Mouse (Mus musculus): ENCODE results near the gene Sox5.

The Sox5 gene

DNA sequence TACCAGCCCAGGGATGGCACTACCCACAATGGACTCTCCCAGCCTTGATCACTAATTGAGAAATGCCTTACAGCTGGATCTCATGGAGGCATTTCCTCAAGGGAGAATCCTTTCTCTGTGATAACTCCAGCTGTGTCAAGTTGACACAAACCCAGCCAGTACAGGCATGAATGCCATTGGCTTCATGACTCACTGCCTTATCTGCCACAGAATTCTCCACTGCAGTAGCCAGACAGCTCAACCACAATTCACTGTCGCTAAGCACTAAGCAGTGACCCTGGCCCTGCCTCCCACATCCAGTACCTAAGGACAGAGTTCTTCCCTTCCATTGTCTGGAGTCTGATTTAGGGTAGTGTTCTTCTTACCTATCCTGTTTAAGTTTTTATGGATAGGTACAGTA lies 65.4 kb downstream of the Sox5 start:
- DNase-seq (ENCODE audit: low spot score) = no peak

DNA sequence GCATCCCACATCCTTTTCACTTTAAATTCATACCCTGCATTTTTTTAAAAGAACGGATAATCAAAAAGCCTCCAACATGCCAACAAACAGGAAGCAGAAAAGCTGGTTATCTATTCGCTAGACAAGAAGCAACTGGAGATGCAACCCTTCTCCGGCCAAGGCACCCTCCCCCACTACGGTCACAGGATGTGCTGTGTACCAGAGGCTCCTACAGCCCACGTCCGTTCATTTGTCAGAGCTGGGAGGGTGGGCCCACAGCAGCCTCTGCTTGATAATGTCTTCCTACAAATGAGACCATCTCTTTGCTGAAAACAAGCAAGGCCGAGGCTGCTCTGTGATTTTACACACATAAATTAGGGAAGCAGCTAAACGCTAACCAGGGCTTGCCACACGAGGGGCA lies 69.9 kb downstream of the Sox5 start:
- no peak for DNase-seq (ENCODE audit: low spot score)

DNA sequence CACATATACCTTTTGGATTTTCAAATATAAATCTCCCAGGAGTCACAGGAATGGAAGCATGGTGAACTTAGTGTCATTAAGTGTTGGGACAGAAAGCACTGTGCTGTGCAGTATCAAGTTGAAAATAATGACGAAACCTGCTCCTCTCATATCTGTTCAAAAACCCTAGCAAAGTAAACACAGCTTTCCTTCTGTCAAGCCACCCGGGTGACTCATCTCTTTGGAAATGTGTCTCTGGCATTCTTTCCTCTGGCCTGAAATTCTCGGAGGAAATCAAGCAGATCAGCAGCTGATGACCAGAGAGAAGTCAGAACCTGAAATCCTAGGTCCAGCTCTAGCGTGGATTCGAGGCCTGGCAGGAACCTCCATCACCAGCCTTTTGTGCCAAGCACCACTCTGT lies 71.0 kb downstream of the Sox5 start:
- peak; percentile 11 for DNase-seq (ENCODE audit: low spot score)

DNA sequence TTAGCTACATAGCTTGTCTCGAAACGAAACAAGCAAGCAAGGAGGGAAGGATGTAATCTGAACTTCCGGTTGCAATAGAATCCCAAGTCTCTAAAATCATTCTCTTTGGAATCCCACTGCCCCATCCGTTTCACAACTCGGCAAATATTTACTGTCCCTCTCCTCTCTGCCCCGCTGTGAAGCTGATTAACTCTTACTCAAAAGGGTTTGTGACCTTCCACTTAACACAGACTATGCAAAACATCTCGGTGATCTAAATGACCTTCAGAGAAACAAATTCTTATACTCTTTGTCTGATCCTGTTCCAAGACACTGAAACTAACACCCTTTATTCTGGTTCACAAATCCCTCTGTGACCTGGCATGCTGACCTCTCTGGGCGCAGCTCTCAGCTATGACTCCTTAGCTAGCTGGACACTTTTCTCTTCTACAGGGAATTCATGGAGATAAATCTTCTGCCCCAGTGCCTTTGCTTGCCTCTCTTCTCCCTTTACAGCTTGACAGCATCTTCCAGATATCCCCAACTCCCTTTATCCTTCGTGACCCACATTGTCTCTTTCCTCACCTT lies 72.1 kb downstream of the Sox5 start:
- DNase-seq (ENCODE audit: low spot score) = no peak

DNA sequence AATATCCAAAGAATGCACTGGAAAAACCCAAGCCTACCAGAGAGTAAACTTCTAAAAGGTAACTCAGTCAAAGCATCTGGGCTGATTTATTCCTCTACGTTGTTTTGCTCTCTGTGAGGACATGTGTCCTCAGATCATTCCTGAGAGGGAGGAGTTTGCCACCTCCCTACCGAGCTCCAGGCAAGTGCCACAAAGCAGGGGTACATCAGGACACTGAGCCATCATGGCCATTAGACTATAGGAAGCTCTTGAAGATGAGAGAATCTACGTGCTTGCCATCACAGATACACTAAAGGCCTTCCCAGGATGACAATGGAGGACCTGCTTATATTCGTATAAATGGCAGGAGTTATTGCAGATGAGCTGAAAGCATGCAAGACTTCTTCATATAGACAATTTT lies 73.4 kb downstream of the Sox5 start:
- DNase-seq (ENCODE audit: low spot score) = no peak

DNA sequence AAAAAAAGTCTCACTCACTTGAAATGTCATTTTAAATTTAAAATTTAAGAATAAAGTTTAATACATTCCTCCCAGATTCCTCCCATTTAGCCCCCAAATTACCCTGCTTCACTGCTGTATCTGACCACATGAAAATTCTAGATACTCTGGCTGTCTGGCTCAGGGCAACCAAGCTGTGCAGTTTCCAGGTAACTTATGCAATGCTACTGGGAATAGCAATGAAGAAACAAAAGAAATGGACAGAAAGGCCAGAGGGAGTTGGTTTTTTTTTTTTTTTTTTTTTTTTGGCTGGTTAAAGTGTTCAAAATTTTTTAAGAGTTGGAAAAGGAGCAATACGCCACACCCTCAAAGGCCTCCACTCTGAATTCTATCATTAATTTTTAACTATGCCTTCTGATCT lies 73.8 kb downstream of the Sox5 start:
- no peak for DNase-seq (ENCODE audit: low spot score)

- no peak for DNase-seq (ENCODE audit: low spot score)
Observed at GRCm38 (mm10) chr6:144704962-144705361, 76.8 kb downstream of the Sox5 start.

DNA sequence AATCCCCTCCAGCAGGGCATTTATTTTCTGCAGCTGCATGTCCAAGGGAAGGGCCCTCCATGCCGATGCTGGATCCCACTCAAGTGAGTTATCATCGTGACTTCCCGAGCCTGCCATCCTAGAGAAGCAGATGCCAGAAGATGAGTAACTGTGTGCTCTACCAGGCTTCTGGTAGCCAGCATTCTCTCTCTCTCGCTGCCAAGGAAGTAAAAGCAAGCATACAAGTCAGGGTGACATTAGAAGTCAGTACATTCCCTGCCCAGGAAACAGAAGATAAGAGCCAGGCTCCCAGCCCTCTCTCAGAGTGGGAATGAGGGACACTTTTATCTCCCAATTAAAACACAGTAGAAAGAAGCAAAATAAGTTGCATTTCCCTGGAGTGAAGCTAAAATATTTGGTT lies 86.1 kb downstream of the Sox5 start:
- peak; percentile 12 for DNase-seq (ENCODE audit: low spot score)

- DNase-seq (ENCODE audit: low spot score) = no peak
Observed at GRCm38 (mm10) chr6:144693211-144693899, 88.4 kb downstream of the Sox5 start.

- no peak for DNase-seq (ENCODE audit: low spot score)
Observed at GRCm38 (mm10) chr6:144691298-144692041, 90.3 kb downstream of the Sox5 start.

- no peak for DNase-seq (ENCODE audit: low spot score)
Observed at GRCm38 (mm10) chr6:144689076-144689475, 92.7 kb downstream of the Sox5 start.

- no peak for DNase-seq (ENCODE audit: low spot score)
Observed at GRCm38 (mm10) chr6:144687681-144688080, 94.1 kb downstream of the Sox5 start.

DNA sequence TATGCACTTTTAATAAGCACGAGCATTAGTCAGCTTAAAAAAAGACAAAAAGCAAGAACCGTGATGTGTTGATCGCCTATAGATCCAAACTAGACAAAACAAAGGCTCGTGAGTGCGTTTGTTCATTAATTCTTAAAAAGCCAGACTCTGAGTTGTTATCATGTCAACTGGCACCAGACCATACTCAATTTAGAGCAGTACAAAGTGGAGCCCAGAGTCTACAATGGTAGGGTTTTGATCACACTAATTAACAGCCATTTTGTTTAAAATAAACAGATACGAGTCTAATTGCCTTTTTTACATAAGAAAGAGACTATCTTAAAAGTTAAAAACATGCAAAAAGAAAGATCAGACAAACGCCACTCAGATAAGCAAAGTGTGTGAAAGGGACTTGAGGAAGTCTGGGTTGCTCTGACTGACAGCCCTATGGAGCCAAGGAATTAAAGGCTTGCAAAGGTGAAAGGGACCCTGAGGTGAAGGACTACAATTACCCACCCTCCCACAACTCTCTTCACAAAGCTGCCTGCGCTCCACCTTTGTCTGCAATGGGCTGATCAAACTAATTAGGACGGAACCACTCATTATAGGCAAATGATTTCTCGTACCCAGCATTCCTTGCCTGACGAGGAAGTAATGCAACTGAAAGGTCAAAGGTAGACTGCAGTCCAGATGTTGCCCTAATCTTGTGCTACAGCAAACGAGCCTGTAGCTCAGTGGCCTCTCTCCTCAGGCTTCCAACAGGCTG lies 100.6 kb downstream of the Sox5 start:
- DNase-seq (ENCODE audit: low spot score) = no peak

GRCm38 (mm10) chr6:144677491-144678133 lies 104.2 kb downstream of the Sox5 start:
- DNase-seq (ENCODE audit: low spot score) = no peak

- no peak for DNase-seq (ENCODE audit: low spot score)
Observed at GRCm38 (mm10) chr6:144675111-144675510, 106.7 kb downstream of the Sox5 start.

DNA sequence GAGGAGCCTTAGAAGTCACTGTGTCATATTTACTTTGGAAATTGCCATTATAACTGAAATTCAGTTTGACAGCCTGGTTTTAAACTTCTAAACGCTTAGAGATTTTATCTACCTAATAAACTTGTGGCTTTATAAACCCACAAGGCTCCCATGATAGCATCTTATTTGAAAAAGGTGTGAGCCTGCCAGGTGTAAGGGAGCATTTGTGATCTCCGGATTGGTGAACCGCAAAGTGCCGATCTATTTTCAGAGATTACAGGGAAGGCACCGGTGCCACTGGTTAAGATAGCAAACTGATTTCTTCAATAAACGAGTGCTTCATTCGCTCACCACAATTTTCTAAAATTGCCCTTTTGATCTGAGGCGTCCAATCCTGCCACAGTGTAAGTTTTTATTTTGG lies 107.9 kb downstream of the Sox5 start:
- no peak for DNase-seq (ENCODE audit: low spot score)

GRCm38 (mm10) chr6:144670433-144671167 lies 111.2 kb downstream of the Sox5 start:
- DNase-seq (ENCODE audit: low spot score) = no peak

- DNase-seq (ENCODE audit: low spot score) = no peak
Observed at GRCm38 (mm10) chr6:144666617-144667016, 115.2 kb downstream of the Sox5 start.

GRCm38 (mm10) chr6:144664765-144665164 lies 117.0 kb downstream of the Sox5 start:
- no peak for DNase-seq (ENCODE audit: low spot score)

DNA sequence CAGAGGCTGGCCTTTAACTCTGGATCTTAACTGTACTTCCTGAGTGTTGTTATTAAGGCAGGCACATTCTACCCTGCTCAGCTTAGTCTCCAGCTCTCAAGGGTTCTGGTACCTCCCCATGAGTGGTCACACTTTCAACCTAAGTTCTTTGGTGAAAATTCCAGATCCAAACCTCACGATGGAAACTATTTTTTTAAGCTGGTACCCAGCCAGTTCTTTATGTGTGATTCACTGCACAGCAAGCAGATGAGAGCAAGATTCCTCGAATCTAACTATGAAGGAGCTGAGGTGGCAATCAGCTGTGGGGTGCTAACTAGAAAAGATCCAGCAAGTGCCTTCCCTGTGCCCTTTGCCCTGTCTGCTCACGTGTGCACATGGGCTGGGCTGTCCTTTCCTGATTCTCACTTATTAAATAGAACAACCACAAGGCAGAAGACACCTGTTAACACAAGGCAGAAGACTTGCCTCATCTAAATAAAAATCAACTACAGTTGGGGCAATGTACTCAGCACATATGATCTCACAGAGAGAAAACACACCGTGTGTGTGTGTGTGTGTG lies 118.2 kb downstream of the Sox5 start:
- DNase-seq (ENCODE audit: low spot score) = no peak

Measured in layer of hippocampus, adult 11-12 months (tissue).